Mouse (Mus musculus): Measurements from ENCODE around the gene Wdr12.

DNA sequence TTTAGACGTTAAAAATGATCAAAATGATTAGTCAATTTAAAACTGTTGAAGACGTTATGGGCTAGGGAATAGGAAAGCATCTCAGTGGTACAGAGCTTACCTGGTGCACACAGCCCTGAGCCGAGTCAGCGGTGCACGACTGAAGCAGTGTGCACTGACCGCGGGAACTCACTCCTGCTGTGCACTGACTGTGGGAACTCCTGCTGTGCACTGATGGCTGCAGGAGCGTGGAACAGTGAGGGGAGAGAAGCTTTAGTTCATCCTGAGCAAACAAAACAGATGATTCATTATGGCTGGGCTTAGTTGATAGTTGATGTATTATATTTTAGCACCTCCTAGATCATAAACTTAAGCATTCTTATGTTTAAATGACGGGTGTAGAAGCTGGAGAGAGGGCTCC lies 38.9 kb upstream of the Wdr12 start:
- no peak for TF ChIP-seq GATA1 (IDR thresholded peaks at IDR 0.05; ENCODE audit: borderline replicate concordance, low read length)
- no peak for TF ChIP-seq FLI1 (IDR thresholded peaks at IDR 0.05; ENCODE audit: low read length)
